Mouse (Mus musculus): ENCODE measurements around the gene B020004J07Rik. TPM values are rescaled to one million over a fixed set of nuclear protein-coding genes. Genes with fewer than 3 reads are reported as not detected.
A peak's percentile ranks its signal among the peaks of the same experiment; 100 is the strongest.
"Not testable (repeated sequence)": the region's sequence is repeated elsewhere in the genome, so short reads cannot be mapped to it uniquely, and the experiment has no call there.

The B020004J07Rik gene
- total RNA-seq (2021): not detected
- long read RNA-seq: 0 reads

DNA sequence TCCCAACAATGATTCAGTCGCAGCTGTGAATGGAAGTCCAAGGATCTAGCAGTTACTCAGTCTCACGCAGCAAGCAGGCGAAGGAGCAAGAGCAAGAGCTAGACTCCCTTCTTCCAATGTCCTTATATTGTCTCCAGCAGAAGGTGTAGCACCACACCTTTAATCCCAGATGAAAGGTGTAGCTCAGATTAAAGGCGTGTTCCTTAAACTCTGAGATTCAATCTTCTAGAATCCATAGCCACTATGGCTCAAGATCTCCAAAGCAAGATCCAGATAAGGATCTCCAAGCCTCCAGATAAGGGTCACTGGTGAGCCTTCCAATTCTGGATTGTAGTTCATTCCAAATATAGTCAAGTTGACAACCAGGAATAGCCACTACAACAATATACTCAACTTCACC, at the start of gene B020004J07Rik:
Gene B020004J07Rik, minus strand, starts transcription at position 101 of the 400 bp plus-strand sequence.
- not testable (repeated sequence) for DNase-seq (ENCODE audit: low spot score in 2 of 2)

DNA sequence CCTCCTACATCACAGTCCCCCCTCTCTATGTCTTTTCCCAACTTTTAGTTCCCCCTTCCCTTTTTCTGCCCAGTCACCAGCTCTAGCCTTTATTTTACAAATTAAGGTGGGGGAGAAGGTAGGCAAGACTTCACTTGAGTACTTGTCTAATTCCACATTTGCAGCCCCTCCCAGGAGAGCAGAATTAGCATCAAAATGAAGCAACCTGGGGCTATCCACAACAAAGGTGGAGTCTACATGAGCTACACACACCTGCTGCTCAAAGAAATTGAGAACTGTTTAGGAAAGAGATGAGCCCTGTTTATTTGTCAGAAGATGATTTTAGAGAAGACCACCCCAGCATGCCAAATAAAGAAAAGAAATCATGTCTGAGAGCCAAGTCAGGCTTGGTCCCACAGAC, 45.6 kb upstream of the B020004J07Rik start:
- no peak for DNase-seq (ENCODE audit: low spot score in 2 of 2)

GRCm38 (mm10) chr4:101883641-101884040, 39.8 kb upstream of the B020004J07Rik start:
- DNase-seq (ENCODE audit: low spot score in 2 of 2): no peak

- not testable (repeated sequence) for DNase-seq (ENCODE audit: low spot score in 2 of 2)
Measured at GRCm38 (mm10) chr4:101875687-101876086, 31.9 kb upstream of the B020004J07Rik start.

- not testable (repeated sequence) for DNase-seq (ENCODE audit: low spot score in 2 of 2)
Measured at GRCm38 (mm10) chr4:101872031-101872430, 28.2 kb upstream of the B020004J07Rik start.

DNA sequence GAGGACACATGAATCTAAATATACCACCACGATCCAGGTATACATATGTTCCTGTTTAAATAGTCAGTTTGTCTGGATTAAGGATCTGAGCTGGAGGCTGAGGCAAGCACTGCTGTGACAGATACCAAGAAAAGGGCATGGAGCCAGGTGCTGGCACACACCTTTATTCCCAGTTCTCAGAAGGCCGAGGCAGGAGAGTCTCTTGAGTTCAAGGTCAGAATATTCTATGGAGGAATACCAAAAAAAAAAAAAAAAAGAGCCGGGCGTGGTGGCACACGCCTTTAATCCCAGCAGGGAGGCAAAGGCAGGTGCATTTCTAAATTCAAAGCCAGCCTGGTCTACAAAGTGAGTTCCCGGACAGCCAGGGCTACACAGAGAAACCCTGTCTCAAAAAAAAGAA, 18.5 kb upstream of the B020004J07Rik start:
- DNase-seq (ENCODE audit: low spot score in 2 of 2): no peak

DNA sequence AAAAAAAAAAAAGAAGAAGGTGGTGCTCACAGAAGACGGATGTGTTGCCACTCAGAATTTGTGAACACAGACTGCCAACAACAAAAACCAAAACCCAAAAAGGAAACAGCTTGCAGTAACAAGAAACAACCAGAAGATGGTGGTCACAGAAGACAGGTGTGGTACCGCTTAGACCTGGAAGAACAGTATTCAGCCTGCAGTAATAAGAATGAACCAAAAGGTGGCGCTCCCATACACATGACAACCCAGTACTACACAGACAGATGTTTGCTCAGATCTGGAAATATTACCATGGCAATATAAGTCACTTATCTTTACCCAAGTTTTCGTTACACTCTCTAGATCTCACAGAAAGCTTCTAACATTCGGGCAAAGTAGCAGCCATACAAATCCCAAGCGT, 17.1 kb upstream of the B020004J07Rik start:
- DNase-seq (ENCODE audit: low spot score in 2 of 2): peak; percentile 5 to 29

DNA sequence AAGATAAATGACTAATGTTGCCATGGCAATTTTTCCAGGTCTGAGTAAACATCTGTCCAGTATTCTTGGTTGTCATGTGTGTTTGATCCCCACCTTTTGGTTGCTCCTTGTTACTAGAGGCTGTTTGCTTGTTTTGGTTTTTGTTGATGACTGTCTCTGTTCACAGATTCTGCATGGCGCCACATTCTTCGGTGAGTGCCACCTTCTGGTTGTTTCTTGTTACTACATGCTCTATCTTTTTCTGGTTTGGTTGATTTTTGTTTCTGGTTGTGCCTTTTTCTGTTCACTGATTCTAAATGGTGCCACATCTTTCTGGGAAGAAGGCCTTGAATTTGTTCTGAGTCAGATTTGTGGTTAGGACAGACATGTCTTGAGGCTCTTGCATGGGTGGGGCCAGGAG, 7.1 kb upstream of the B020004J07Rik start:
- no peak for DNase-seq (ENCODE audit: low spot score in 2 of 2)

Other genes starting within 250 kb of the B020004J07Rik start
- 10 to 100 TPM; 28.3 to 34.7 TPM for gene Leprot, start 196.3 kb downstream of the B020004J07Rik start, total RNA-seq (2021)
- 1 to 10 TPM; 3.7 to 5.6 TPM for gene Lepr, start 126.6 kb downstream of the B020004J07Rik start, total RNA-seq (2021)
- gene C130073F10Rik, start 49.8 kb upstream of the B020004J07Rik start, total RNA-seq (2021): not detected
- gene Gm12800, start 65.1 kb upstream of the B020004J07Rik start, total RNA-seq (2021): not detected
- gene Gm12794, start 96.4 kb upstream of the B020004J07Rik start, total RNA-seq (2021): not detected
- gene Gm12790, start 137.0 kb upstream of the B020004J07Rik start, total RNA-seq (2021): not detected
- gene Gm12789, start 142.6 kb upstream of the B020004J07Rik start, total RNA-seq (2021): not detected
- gene Pde4b, start 243.5 kb upstream of the B020004J07Rik start, total RNA-seq (2021): 10 to 100 TPM; 60.0 to 67.1 TPM